Mouse (Mus musculus) neural tube, embryonic 15.5 days (tissue): ENCODE data around the gene Mcam. TPM values are rescaled to one million over a fixed set of nuclear protein-coding genes. Genes with fewer than 3 reads are reported as not detected.

Source experiments
- ATAC-seq: fragments of 200-750 bp; cut with Nextera tagmentation; 2 replicates; pipeline ENCODE4 v1.8.0; 2017; ENCODE audit warnings: mild to moderate bottlenecking, moderate TSS enrichment, moderate library complexity; ENCODE audit not compliant: low FRiP score
- H3K27ac ChIP-seq: fragments of 300-500 bp; sonication (generic); replicated peaks from 2 replicates; pipeline ENCODE4 v1.5.1; 2015; ENCODE audit warnings: mild to moderate bottlenecking, inconsistent platforms
- H3K27me3 ChIP-seq: fragments of 300-500 bp; sonication (generic); replicated peaks from 2 replicates; pipeline ENCODE4 v1.6.1; 2015; ENCODE audit warnings: inconsistent platforms
- H3K36me3 ChIP-seq: fragments of 300-500 bp; sonication (generic); 2 replicates; pipeline ENCODE4 v1.6.1; 2015; ENCODE audit warnings: inconsistent platforms
- H3K4me1 ChIP-seq: fragments of 300-500 bp; sonication (generic); 2 replicates; pipeline ENCODE4 v1.6.1; 2015; ENCODE audit warnings: inconsistent platforms
- H3K4me2 ChIP-seq: fragments of 300-500 bp; sonication (generic); 2 replicates; pipeline ENCODE4 v1.6.1; 2015; ENCODE audit warnings: inconsistent platforms, mild to moderate bottlenecking, moderate library complexity
- H3K4me3 ChIP-seq: fragments of 300-500 bp; sonication (generic); replicated peaks from 2 replicates; pipeline ENCODE4 v1.5.1; 2015; ENCODE audit warnings: mild to moderate bottlenecking, inconsistent platforms
- H3K9ac ChIP-seq: fragments of 300-500 bp; sonication (generic); replicated peaks from 2 replicates; pipeline ENCODE4 v1.6.1; 2015; ENCODE audit warnings: mild to moderate bottlenecking, inconsistent platforms
- H3K9me3 ChIP-seq: fragments of 300-500 bp; sonication (generic); replicated peaks from 2 replicates; pipeline ENCODE4 v1.6.1; 2016; ENCODE audit warnings: inconsistent platforms
- WGBS: fragments of 180-500 bp; shearing (Covaris S2); methylation state at CpG from one replicate; pipeline ENCODE4 v1.1.7; 2015; ENCODE audit warnings: mixed read lengths; 5-methylcytosine and 5-hydroxymethylcytosine counted together
- polyA plus RNA-seq: library from polyadenylated mRNA; unstranded; fragments of >200 nt; fragmentation: Nextera tagmentation; extraction: Ambion mirVana; gene quantifications from 2 replicates; pipeline ENCODE4 v1.2.1, GENCODE M21; 2015

Mcam gene
- polyA plus RNA-seq, 1 experiment from 2014 or later, result 17.3 TPM

- no peak overlapping the region for H3K4me3 ChIP-seq
- H3K9ac ChIP-seq, result no peak overlapping the region
- no peak overlapping the region for H3K4me2 ChIP-seq
- no peak for ATAC-seq
- no peaks in the 10 kb centered on the region for H3K9me3 ChIP-seq
- no peaks in the 10 kb centered on the region for H3K4me1 ChIP-seq
- H3K27me3 ChIP-seq, result no peaks in the 10 kb centered on the region
- WGBS, result 85% methylated on average over 5 of the region's 5 CpGs
- no peak overlapping the region for H3K27ac ChIP-seq
- H3K36me3 ChIP-seq, result peaks cover 26% of the 10 kb centered on the region
Observed at GRCm38 (mm10) chr9:44143421-44143820, 9.2 kb downstream of the Mcam start.

GRCm38 (mm10) chr9:44144023-44144717 is 9.9 kb downstream of the Mcam start:
- H3K27me3 ChIP-seq, result no peaks in the 10 kb centered on the region
- H3K36me3 ChIP-seq, result peaks cover 32% of the 10 kb centered on the region
- no peak for ATAC-seq
- H3K9ac ChIP-seq, result no peak overlapping the region
- H3K27ac ChIP-seq, result no peak overlapping the region
- H3K4me1 ChIP-seq, result no peaks in the 10 kb centered on the region
- H3K4me2 ChIP-seq, result no peak overlapping the region
- no peaks in the 10 kb centered on the region for H3K9me3 ChIP-seq
- WGBS, result 45% methylated on average over 6 of the region's 8 CpGs
- no peak overlapping the region for H3K4me3 ChIP-seq

- Histone ChIP-seq H3K4me3 (no peak overlapping the region), H3K4me1 (no peaks in the 10 kb centered on the region), H3K36me3 (peaks cover 37% of the 10 kb centered on the region), H3K9me3 (no peaks in the 10 kb centered on the region), H3K9ac (no peak overlapping the region), H3K27ac (no peak overlapping the region), H3K4me2 (no peak overlapping the region), H3K27me3 (no peaks in the 10 kb centered on the region)
- no peak for ATAC-seq
Observed at GRCm38 (mm10) chr9:44144718-44145060, 10.4 kb downstream of the Mcam start.

- ATAC-seq, result no peak
- Histone ChIP-seq H3K27me3 (no peaks in the 10 kb centered on the region), H3K4me2 (no peak overlapping the region), H3K9me3 (no peaks in the 10 kb centered on the region), H3K36me3 (peaks cover 61% of the 10 kb centered on the region), H3K4me3 (no peak overlapping the region), H3K27ac (no peak overlapping the region), H3K4me1 (no peaks in the 10 kb centered on the region), H3K9ac (no peak overlapping the region)
- 69% methylated on average over 3 of the region's 3 CpGs for WGBS
Observed at GRCm38 (mm10) chr9:44147290-44147689, 13.0 kb downstream of the Mcam start.

GRCm38 (mm10) chr9:44159886-44160285 is 25.6 kb downstream of the Mcam start:
- H3K4me3 ChIP-seq, result no peak overlapping the region

GRCm38 (mm10) chr9:44168931-44169330 is 34.7 kb downstream of the Mcam start:
- peaks cover 51% of the 10 kb centered on the region for H3K36me3 ChIP-seq
- no peak overlapping the region for H3K4me2 ChIP-seq
- H3K9me3 ChIP-seq, result no peaks in the 10 kb centered on the region
- 91% methylated on average over 5 of the region's 5 CpGs for WGBS
- no peak overlapping the region for H3K4me3 ChIP-seq
- H3K9ac ChIP-seq, result no peak overlapping the region
- H3K4me1 ChIP-seq, result no peaks in the 10 kb centered on the region
- no peak overlapping the region for H3K27ac ChIP-seq
- no peaks in the 10 kb centered on the region for H3K27me3 ChIP-seq
- ATAC-seq, result no peak

More at GRCm38 (mm10) chr9:44159886-44160285, 25.6 kb downstream of the Mcam start:
- no peak overlapping the region for H3K27ac ChIP-seq
- no peaks in the 10 kb centered on the region for H3K9me3 ChIP-seq
- peaks cover 76% of the 10 kb centered on the region for H3K36me3 ChIP-seq
- ATAC-seq, result no peak
- H3K4me2 ChIP-seq, result no peak overlapping the region
- 85% methylated on average over 3 of the region's 3 CpGs for WGBS
- no peak overlapping the region for H3K9ac ChIP-seq
- H3K27me3 ChIP-seq, result no peaks in the 10 kb centered on the region
- no peaks in the 10 kb centered on the region for H3K4me1 ChIP-seq

GRCm38 (mm10) chr9:44170691-44171151 is 36.5 kb downstream of the Mcam start:
- no peak overlapping the region for H3K9ac ChIP-seq
- H3K27ac ChIP-seq, result no peak overlapping the region
- no peaks in the 10 kb centered on the region for H3K9me3 ChIP-seq
- H3K4me2 ChIP-seq, result no peak overlapping the region
- no peaks in the 10 kb centered on the region for H3K27me3 ChIP-seq
- no peak overlapping the region for H3K4me3 ChIP-seq
- no peak for ATAC-seq
- 77% methylated on average over 3 of the region's 3 CpGs for WGBS
- no peaks in the 10 kb centered on the region for H3K4me1 ChIP-seq
- H3K36me3 ChIP-seq, result peaks cover 33% of the 10 kb centered on the region

GRCm38 (mm10) chr9:44175556-44175955 is 41.3 kb downstream of the Mcam start:
- ATAC-seq, result no peak
- H3K4me1 ChIP-seq, result no peaks in the 10 kb centered on the region
- H3K4me2 ChIP-seq, result no peak overlapping the region
- H3K27me3 ChIP-seq, result no peaks in the 10 kb centered on the region
- H3K9me3 ChIP-seq, result no peaks in the 10 kb centered on the region
- no peak overlapping the region for H3K9ac ChIP-seq
- peaks cover 24% of the 10 kb centered on the region for H3K36me3 ChIP-seq
- 83% methylated on average over 6 of the region's 6 CpGs for WGBS
- H3K4me3 ChIP-seq, result no peak overlapping the region
- H3K27ac ChIP-seq, result no peak overlapping the region

GRCm38 (mm10) chr9:44175957-44176356 is 41.7 kb downstream of the Mcam start:
- H3K36me3 ChIP-seq, result peaks cover 20% of the 10 kb centered on the region
- ATAC-seq, result no peak
- H3K4me3 ChIP-seq, result no peak overlapping the region
- no peak overlapping the region for H3K4me2 ChIP-seq
- no peaks in the 10 kb centered on the region for H3K4me1 ChIP-seq
- no peaks in the 10 kb centered on the region for H3K9me3 ChIP-seq
- no peaks in the 10 kb centered on the region for H3K27me3 ChIP-seq
- 84% methylated on average over 1 of the region's 1 CpGs for WGBS
- H3K27ac ChIP-seq, result no peak overlapping the region
- no peak overlapping the region for H3K9ac ChIP-seq

GRCm38 (mm10) chr9:44177405-44177804 is 43.1 kb downstream of the Mcam start:
- 92% methylated on average over 2 of the region's 2 CpGs for WGBS
- Histone ChIP-seq H3K36me3 (peaks cover 7% of the 10 kb centered on the region), H3K4me2 (no peak overlapping the region), H3K27ac (no peak overlapping the region), H3K27me3 (no peaks in the 10 kb centered on the region), H3K9ac (no peak overlapping the region), H3K4me3 (no peak overlapping the region), H3K4me1 (no peaks in the 10 kb centered on the region), H3K9me3 (no peaks in the 10 kb centered on the region)
- no peak for ATAC-seq

GRCm38 (mm10) chr9:44178389-44178788 is 44.1 kb downstream of the Mcam start:
- H3K4me1 ChIP-seq, result no peaks in the 10 kb centered on the region
- WGBS, result 87% methylated on average over 14 of the region's 14 CpGs
- H3K36me3 ChIP-seq, result no peaks in the 10 kb centered on the region
- no peak overlapping the region for H3K9ac ChIP-seq
- ATAC-seq, result no peak
- no peak overlapping the region for H3K4me3 ChIP-seq
- no peaks in the 10 kb centered on the region for H3K27me3 ChIP-seq
- H3K9me3 ChIP-seq, result no peaks in the 10 kb centered on the region
- no peak overlapping the region for H3K4me2 ChIP-seq
- no peak overlapping the region for H3K27ac ChIP-seq

- Histone ChIP-seq H3K4me1 (no peaks in the 10 kb centered on the region), H3K27me3 (no peaks in the 10 kb centered on the region), H3K36me3 (no peaks in the 10 kb centered on the region), H3K9ac (no peak overlapping the region), H3K4me2 (no peak overlapping the region), H3K4me3 (no peak overlapping the region), H3K27ac (no peak overlapping the region), H3K9me3 (no peaks in the 10 kb centered on the region)
- WGBS, result 99% methylated on average over 12 of the region's 12 CpGs
- ATAC-seq, result no peak
Observed at GRCm38 (mm10) chr9:44178811-44179210, 44.5 kb downstream of the Mcam start.
